Mouse (Mus musculus) heart, embryonic 14.5 days (tissue): Measurements from ENCODE around the gene Atp13a3. TPM values are rescaled to one million over a fixed set of nuclear protein-coding genes. Genes with fewer than 3 reads are reported as not detected.

Experiments used
- ATAC-seq: fragments of 200-750 bp; cut with Nextera tagmentation; 2 replicates; pipeline ENCODE4 v1.8.0; 2017; ENCODE audit warnings: low read depth, moderate TSS enrichment; ENCODE audit not compliant: insufficient number of reproducible peaks, insufficient read depth, low FRiP score
- H3K27ac ChIP-seq, 2 experiments: fragments of 200-500 bp in 1 of 2; fragments of 300-500 bp in 1 of 2; sonication (generic) in 1 of 2; replicated peaks in 1 of 2; 2 replicates each; pipeline ENCODE4 v1.5.1; 2012 to 2014; ENCODE audit warnings: low read depth in 2 of 2, low read length in 2 of 2, control low read depth in 1 of 2, mild to moderate bottlenecking in 1 of 2, mixed read lengths in 1 of 2; ENCODE audit not compliant: control insufficient read depth in 1 of 2, insufficient read depth in 1 of 2
- H3K27me3 ChIP-seq: fragments of 300-500 bp; sonication (generic); 2 replicates; pipeline ENCODE4 v1.6.1; 2014; ENCODE audit warnings: mild to moderate bottlenecking, low read length, control low read depth; ENCODE audit not compliant: control insufficient read depth, insufficient read depth
- H3K36me3 ChIP-seq: fragments of 300-500 bp; sonication (generic); 2 replicates; pipeline ENCODE4 v1.6.1; 2014; ENCODE audit warnings: mild to moderate bottlenecking, control low read depth, low read length, mixed read lengths; ENCODE audit not compliant: control insufficient read depth, insufficient read depth
- H3K4me1 ChIP-seq, 2 experiments: fragments of 200-500 bp in 1 of 2; fragments of 300-500 bp in 1 of 2; sonication (generic) in 1 of 2; 2 replicates each; pipeline ENCODE4 v1.6.1; 2012 to 2014; ENCODE audit warnings: low read length in 2 of 2, control low read depth in 1 of 2, mixed read lengths in 1 of 2; ENCODE audit not compliant: control insufficient read depth in 2 of 2, insufficient read depth in 2 of 2
- H3K4me2 ChIP-seq: fragments of 300-500 bp; sonication (generic); 2 replicates; pipeline ENCODE4 v1.6.1; 2014; ENCODE audit warnings: mild to moderate bottlenecking, low read length
- H3K4me3 ChIP-seq, 2 experiments: fragments of 200-500 bp in 1 of 2; fragments of 300-500 bp in 1 of 2; sonication (generic) in 1 of 2; 2 replicates each; pipeline ENCODE4 v1.5.1; 2012 to 2014; ENCODE audit warnings: low read length in 2 of 2, mild to moderate bottlenecking in 2 of 2, control low read depth in 1 of 2, low read depth in 1 of 2, moderate library complexity in 1 of 2; ENCODE audit not compliant: control insufficient read depth in 1 of 2, insufficient read depth in 1 of 2
- H3K9ac ChIP-seq: fragments of 300-500 bp; sonication (generic); 2 replicates; pipeline ENCODE4 v1.6.1; 2014; ENCODE audit warnings: mild to moderate bottlenecking, low read length
- H3K9me3 ChIP-seq: fragments of 300-500 bp; sonication (generic); 2 replicates; pipeline ENCODE4 v1.6.1; 2016; ENCODE audit warnings: low read length, control low read depth; ENCODE audit not compliant: control insufficient read depth
- WGBS: fragments of 180-500 bp; shearing (Covaris S2); extraction: QIAGEN DNeasy Blood & Tissue Kit; methylation state at CpG from one replicate; pipeline ENCODE4 v1.1.7; 2014; 5-methylcytosine and 5-hydroxymethylcytosine counted together
- polyA plus RNA-seq: library from polyadenylated mRNA; unstranded; fragments of >200 nt; fragmentation: Nextera tagmentation; extraction: Ambion mirVana; gene quantifications from 2 replicates; pipeline ENCODE4 v1.2.1, GENCODE M21; 2014

The Atp13a3 gene
- polyA plus RNA-seq, 1 experiment from 2014 or later = 13.3 TPM

- H3K4me2 ChIP-seq = no peak overlapping the region
- H3K4me3 ChIP-seq = no peak overlapping the region
- peaks cover 7 to 8% of the 10 kb centered on the region in 2 experiments; a peak in 2 of 4 replicates for H3K4me1 ChIP-seq
- H3K27ac ChIP-seq = no peak overlapping the region
- H3K27me3 ChIP-seq = no peaks in the 10 kb centered on the region
- ATAC-seq = no peak
- no peaks in the 10 kb centered on the region for H3K9me3 ChIP-seq
- 2% methylated on average over 2 of the region's 2 CpGs for WGBS
- no peak overlapping the region for H3K9ac ChIP-seq
- no peaks in the 10 kb centered on the region for H3K36me3 ChIP-seq
Measured at GRCm38 (mm10) chr16:30262664-30263063, 143.1 kb downstream of the Atp13a3 start.

Other genes starting within 250 kb of the Atp13a3 start
- gene Cpn2, start 138.5 kb downstream of the Atp13a3 start, polyA plus RNA-seq = not detected in 2 replicates
- gene Lrrc15, start 122.7 kb downstream of the Atp13a3 start, polyA plus RNA-seq = 0.19 and 0.39 TPM in 2 replicates
- 0.50 and 0.63 TPM in 2 replicates for gene Gp5, start 95.2 kb downstream of the Atp13a3 start, polyA plus RNA-seq
- 24.2 and 24.3 TPM in 2 replicates for gene Tmem44, start 144.9 kb upstream of the Atp13a3 start, polyA plus RNA-seq
- gene Lsg1, start 181.6 kb upstream of the Atp13a3 start, polyA plus RNA-seq = 35.5 and 39.0 TPM in 2 replicates
- 6.4 and 8.5 TPM in 2 replicates for gene Fam43a, start 193.7 kb upstream of the Atp13a3 start, polyA plus RNA-seq